Mouse (Mus musculus) embryonic facial prominence, embryonic 15.5 days (tissue): ENCODE measurements around the gene Trim13. TPM values are rescaled to one million over a fixed set of nuclear protein-coding genes. Genes with fewer than 3 reads are reported as not detected.
A peak's percentile ranks its signal among the peaks of the same experiment; 100 is the strongest.
"Not testable (repeated sequence)": the region's sequence is repeated elsewhere in the genome, so short reads cannot be mapped to it uniquely, and the experiment has no call there.

Source experiments
- ATAC-seq: fragments of 200-750 bp; cut with Nextera tagmentation; 2 replicates; pipeline ENCODE4 v1.8.0; 2017; ENCODE audit warnings: low read depth, moderate TSS enrichment; ENCODE audit not compliant: insufficient number of reproducible peaks, low FRiP score, low TSS enrichment
- H3K27ac ChIP-seq: fragments of 300-500 bp; sonication (generic); replicated peaks from 2 replicates; pipeline ENCODE4 v1.5.1; 2015; ENCODE audit warnings: mild to moderate bottlenecking, inconsistent platforms
- H3K27me3 ChIP-seq: fragments of 300-500 bp; sonication (generic); 2 replicates; pipeline ENCODE4 v1.6.1; 2015; ENCODE audit warnings: inconsistent platforms
- H3K36me3 ChIP-seq: fragments of 300-500 bp; sonication (generic); 2 replicates; pipeline ENCODE4 v1.6.1; 2015; ENCODE audit warnings: mild to moderate bottlenecking, inconsistent platforms
- H3K4me1 ChIP-seq: fragments of 300-500 bp; sonication (generic); 2 replicates; pipeline ENCODE4 v1.6.1; 2015; ENCODE audit warnings: inconsistent platforms
- H3K4me2 ChIP-seq: fragments of 300-500 bp; sonication (generic); replicated peaks from 2 replicates; pipeline ENCODE4 v1.6.1; 2015; ENCODE audit warnings: mild to moderate bottlenecking, inconsistent platforms
- H3K4me3 ChIP-seq: fragments of 300-500 bp; sonication (generic); replicated peaks from 2 replicates; pipeline ENCODE4 v1.5.1; 2015; ENCODE audit warnings: mild to moderate bottlenecking, inconsistent platforms
- H3K9ac ChIP-seq: fragments of 300-500 bp; sonication (generic); 2 replicates; pipeline ENCODE4 v1.6.1; 2015; ENCODE audit warnings: inconsistent platforms
- H3K9me3 ChIP-seq: fragments of 300-500 bp; sonication (generic); replicated peaks from 2 replicates; pipeline ENCODE4 v1.6.1; 2016; ENCODE audit warnings: inconsistent platforms
- WGBS: fragments of 180-500 bp; shearing (Covaris S2); methylation state at CpG from one replicate; pipeline ENCODE4 v1.1.7; 2015; 5-methylcytosine and 5-hydroxymethylcytosine counted together
- polyA plus RNA-seq: library from polyadenylated mRNA; unstranded; fragments of >200 nt; fragmentation: Nextera tagmentation; extraction: Ambion mirVana; gene quantifications from 2 replicates; pipeline ENCODE4 v1.2.1, GENCODE M21; 2015

The Trim13 gene
- polyA plus RNA-seq: 20.5 and 21.2 TPM in 2 replicates

DNA sequence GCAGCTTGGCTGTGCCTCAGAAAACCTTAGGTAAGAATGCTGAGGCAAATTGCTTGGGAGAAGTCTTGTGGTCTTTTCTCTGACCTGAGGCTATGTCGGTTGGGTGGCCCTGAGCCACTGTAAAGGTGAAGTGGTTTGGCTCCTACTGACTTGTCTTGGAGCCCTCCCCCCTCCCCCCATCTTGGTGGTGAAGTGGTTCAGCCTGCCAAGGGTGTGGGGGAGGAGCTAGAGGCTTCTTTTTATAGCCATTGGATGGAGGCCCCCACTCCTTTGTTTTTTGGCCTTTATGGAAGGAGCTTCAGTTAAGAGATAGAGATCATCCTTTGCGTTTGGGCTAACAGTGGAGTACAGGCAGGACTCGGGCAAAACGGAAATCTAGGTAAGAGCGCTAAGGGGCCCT lies at the start of gene Trim13:
Trim13 (plus strand) TSS at position 280 of the 400 bp plus-strand sequence.
- H3K27me3 ChIP-seq: no peaks in the 10 kb centered on the region
- H3K4me3 ChIP-seq: peak within 1 kb of the TSS; percentile 78
- no peak for ATAC-seq
- no peak within 1 kb of the TSS for H3K27ac ChIP-seq
- H3K36me3 ChIP-seq: no peaks in the 10 kb centered on the region
- H3K4me1 ChIP-seq: peaks cover 8% of the 10 kb centered on the region
- H3K9me3 ChIP-seq: no peaks in the 10 kb centered on the region
- H3K9ac ChIP-seq: no peak within 1 kb of the TSS
- 51% methylated on average over 5 of the region's 5 CpGs for WGBS
- H3K4me2 ChIP-seq: peak within 1 kb of the TSS; percentile 51

DNA sequence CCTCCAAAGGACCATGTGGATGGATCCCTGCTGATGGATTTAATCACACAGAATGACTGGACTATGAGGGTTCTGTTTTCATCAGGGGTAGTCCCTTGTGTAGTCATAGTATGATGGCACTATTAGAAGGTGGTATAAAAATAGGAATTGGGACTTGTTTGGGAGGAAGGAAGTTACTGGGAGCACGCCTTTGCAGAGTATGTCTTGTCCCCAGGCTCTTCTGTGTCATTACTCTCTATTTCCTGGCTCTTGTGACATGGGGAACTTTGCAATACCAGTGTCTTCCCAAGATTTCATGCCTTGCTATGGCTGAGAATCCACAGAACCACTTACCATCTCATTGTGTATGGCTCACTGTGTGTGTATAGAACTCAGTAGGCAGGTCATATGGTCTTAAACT lies 49.4 kb upstream of the Trim13 start:
- H3K9me3 ChIP-seq: no peaks in the 10 kb centered on the region
- no peaks in the 10 kb centered on the region for H3K27me3 ChIP-seq
- H3K4me3 ChIP-seq: no peak overlapping the region
- no peak overlapping the region for H3K27ac ChIP-seq
- 75% methylated on average over 1 of the region's 1 CpGs for WGBS
- peaks cover 6% of the 10 kb centered on the region; the same call in 1 of the 2 replicates for H3K36me3 ChIP-seq
- no peaks in the 10 kb centered on the region for H3K4me1 ChIP-seq
- no peak overlapping the region for H3K9ac ChIP-seq
- no peak for ATAC-seq
- no peak overlapping the region for H3K4me2 ChIP-seq

DNA sequence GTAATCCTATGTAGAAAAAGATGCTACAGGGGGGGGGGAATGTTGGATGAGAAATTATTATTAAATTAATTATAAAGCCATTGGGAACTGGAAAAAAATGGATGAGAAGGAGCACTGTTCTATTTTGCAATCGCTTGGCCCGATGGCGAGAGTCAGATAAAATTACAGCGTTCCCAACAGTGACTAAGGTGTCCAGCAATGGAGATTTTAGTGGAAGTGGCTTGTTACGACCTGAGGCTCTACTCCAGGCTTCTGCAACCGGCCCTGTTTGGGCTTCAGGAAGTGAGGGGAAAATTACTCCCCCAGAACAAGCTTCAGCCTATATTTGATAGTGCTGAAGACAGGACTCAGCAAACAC lies 42.1 kb upstream of the Trim13 start:
- peaks cover 4% of the 10 kb centered on the region; the same call in 1 of the 2 replicates for H3K4me1 ChIP-seq
- no peaks in the 10 kb centered on the region for H3K9me3 ChIP-seq
- peak overlapping the region; percentile 68 for H3K9ac ChIP-seq
- ATAC-seq: no peak
- no peaks in the 10 kb centered on the region for H3K36me3 ChIP-seq
- H3K27ac ChIP-seq: peak overlapping the region; percentile 86; the same call in 1 of the 2 replicates
- H3K27me3 ChIP-seq: no peaks in the 10 kb centered on the region
- WGBS: 2% methylated on average over 6 of the region's 6 CpGs
- H3K4me3 ChIP-seq: peak overlapping the region; percentile 74
- peak overlapping the region; percentile 91 for H3K4me2 ChIP-seq

DNA sequence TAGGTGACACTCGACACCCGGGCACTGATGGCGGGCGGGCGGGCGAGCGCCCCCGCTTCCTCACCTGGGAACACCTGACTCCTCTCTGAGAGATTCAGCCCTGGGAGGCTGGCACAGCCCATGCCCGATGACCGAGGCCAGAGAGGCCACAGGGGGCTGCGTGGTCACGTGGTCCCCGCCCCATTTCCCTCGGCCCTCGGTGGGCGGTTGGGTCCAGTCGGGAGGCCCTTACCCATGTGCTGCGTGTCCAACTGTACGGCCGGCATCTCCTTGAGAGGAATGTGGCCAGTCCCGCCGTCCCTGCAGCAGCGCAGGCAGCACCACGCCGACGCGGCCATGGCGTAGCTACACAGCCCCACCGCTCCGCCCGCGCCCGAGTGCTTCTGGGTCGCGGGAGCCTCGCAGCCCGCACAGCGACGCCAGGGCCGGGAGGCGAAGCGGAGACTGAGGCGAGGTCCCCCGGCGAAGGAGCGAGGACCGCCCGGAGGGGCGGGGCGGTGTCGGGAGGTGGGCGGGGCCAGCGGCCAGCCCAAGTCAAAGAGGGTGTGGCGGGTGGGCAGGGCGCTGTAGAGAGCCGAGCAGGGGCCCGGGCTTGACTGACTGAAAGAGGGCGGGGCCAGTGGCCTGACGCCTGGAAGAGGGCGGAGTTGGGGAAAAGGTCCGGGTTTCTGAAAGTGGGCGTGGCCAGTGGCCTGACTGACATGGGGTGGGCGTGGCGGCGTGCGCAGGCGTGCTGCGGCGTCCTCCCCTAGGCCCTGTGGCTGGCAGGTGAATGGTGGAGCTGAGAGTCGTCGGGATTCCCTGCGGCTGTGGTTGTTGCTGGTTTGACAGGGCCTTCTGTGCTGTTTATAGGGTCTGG lies 41.5 kb upstream of the Trim13 start, which contains the start of gene Spryd7:
Spryd7 (minus strand) TSS at position 598 of the 859 bp plus-strand sequence.
- Histone ChIP-seq H3K27me3 (no peaks in the 10 kb centered on the region), H3K9ac (peak within 1 kb of the TSS; percentile 68), H3K9me3 (no peaks in the 10 kb centered on the region), H3K36me3 (no peaks in the 10 kb centered on the region), H3K27ac (peak within 1 kb of the TSS; percentile 86), H3K4me3 (peak within 1 kb of the TSS; percentile 74), H3K4me1 (peaks cover 4% of the 10 kb centered on the region; the same call in 1 of the 2 replicates), H3K4me2 (peak within 1 kb of the TSS; percentile 91)
- WGBS: under 1% methylated on average over 72 of the region's 72 CpGs
- ATAC-seq: peak; percentile 99

DNA sequence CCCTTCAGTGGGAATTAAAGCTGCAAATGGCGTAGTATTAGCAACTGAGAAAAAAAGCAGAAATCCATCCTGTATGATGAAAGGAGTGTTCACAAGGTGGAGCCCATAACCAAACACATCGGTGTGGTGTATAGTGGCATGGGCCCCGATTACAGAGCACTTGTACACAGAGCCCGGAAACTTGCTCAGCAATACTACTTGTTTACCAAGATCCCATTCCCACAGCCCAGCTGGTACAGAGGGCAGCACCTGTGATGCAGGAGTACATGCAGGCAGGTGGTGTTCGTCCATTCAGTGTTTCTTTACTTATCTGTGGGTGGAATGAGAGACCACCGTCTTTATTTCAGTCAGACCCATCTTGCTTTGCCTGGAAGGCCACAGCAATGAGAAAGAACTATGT lies 39.1 kb upstream of the Trim13 start:
- 77% methylated on average over 6 of the region's 6 CpGs for WGBS
- Histone ChIP-seq H3K4me1 (peaks cover 4% of the 10 kb centered on the region; the same call in 1 of the 2 replicates), H3K4me3 (no peak overlapping the region), H3K36me3 (no peaks in the 10 kb centered on the region), H3K27me3 (no peaks in the 10 kb centered on the region), H3K9me3 (no peaks in the 10 kb centered on the region), H3K27ac (no peak overlapping the region), H3K4me2 (no peak overlapping the region), H3K9ac (no peak overlapping the region)
- ATAC-seq: no peak

DNA sequence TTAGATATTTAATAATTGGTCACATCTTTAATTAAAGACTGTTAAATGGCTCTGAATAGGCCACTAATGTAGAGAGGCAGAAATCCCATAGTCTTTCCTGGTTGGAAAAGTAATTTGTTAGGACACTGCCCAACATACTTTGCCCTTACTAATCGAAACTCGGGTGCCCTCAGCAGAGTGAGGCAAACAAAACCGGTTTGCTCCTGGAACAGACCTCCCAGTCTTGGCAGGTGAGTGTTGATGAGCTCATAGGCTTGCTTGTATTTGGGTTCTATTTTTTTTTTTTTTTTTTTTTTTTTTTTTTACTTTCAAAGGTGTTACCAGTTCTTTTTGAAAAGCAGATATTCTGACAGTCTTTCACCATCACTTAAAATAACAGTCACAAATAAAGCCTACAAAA lies 38.2 kb upstream of the Trim13 start:
- Histone ChIP-seq H3K9ac (no peak overlapping the region), H3K9me3 (no peaks in the 10 kb centered on the region), H3K4me3 (no peak overlapping the region), H3K4me2 (no peak overlapping the region), H3K4me1 (peaks cover 4% of the 10 kb centered on the region; the same call in 1 of the 2 replicates), H3K36me3 (no peaks in the 10 kb centered on the region), H3K27me3 (no peaks in the 10 kb centered on the region), H3K27ac (no peak overlapping the region)
- ATAC-seq: no peak
- WGBS: 60% methylated on average over 3 of the region's 3 CpGs

DNA sequence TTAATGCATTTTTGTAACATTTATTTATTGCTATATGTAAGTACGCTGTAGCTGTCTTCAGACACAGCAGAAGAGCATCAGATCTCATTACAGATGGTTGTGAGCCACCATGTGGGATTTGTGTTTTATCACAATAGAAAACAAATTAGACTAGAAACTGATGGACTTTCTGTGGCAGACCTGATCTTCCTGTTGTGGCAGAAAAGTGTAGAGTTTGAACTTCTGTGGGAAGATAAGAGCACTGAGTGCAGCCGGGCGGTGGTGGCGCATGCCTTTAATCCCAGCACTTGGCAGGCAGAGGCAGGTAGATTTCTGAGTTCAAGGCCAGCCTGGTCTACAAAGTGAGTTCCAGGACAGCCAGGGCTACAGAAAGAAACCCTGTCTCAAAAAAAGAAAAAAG lies 31.8 kb upstream of the Trim13 start:
- not testable (repeated sequence) for H3K9me3 ChIP-seq, H3K4me1 ChIP-seq, H3K27me3 ChIP-seq, H3K4me3 ChIP-seq, H3K9ac ChIP-seq, ATAC-seq, H3K4me2 ChIP-seq, H3K36me3 ChIP-seq, H3K27ac ChIP-seq
- WGBS: 88% methylated on average over 4 of the region's 4 CpGs

DNA sequence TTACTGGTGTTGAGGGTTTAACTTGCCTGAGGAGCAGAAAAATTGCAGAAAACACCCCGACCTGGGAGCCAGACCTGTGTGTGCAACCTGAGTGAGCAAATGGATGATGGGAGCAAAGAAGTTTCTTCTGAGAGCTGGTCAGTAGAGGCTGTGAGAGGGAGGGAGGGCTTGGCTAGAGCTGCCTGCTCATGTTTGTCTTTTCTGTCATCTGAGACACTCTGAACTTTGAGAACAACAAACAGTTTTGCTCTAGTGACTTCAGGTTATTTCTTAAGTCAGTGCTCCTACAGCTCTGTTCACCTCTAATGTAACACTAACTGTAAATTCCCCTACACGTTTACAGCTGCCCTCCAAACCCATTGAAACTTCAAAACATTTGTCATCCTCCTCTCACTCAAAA lies 28.7 kb upstream of the Trim13 start:
- H3K9me3 ChIP-seq: no peaks in the 10 kb centered on the region
- 53% methylated on average over 2 of the region's 2 CpGs for WGBS
- H3K36me3 ChIP-seq: no peaks in the 10 kb centered on the region
- no peak overlapping the region for H3K4me3 ChIP-seq
- no peak overlapping the region for H3K9ac ChIP-seq
- no peaks in the 10 kb centered on the region for H3K27me3 ChIP-seq
- H3K27ac ChIP-seq: no peak overlapping the region
- no peak overlapping the region for H3K4me2 ChIP-seq
- no peaks in the 10 kb centered on the region for H3K4me1 ChIP-seq
- ATAC-seq: no peak

DNA sequence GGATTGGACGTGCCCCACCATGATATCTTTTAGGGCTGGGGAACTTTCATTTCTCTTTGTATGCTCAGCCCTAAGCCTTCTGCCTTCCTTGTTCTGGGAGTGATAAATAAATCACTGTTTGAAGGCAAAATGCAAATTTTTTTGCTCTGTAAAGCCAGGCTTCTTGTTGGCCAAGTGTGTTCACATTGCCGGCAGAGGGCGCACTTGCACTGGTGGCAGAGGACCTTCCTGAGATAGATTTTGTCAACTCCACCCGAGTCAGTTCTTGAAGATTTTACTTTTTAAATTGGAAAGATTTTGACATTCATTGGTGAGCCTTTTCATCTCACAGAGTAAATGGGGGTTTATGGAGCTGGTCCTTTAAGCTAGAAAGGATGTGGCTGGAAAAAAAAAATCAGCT lies 26.7 kb upstream of the Trim13 start:
- Histone ChIP-seq H3K4me1 (no peaks in the 10 kb centered on the region), H3K9ac (no peak overlapping the region), H3K4me2 (no peak overlapping the region), H3K4me3 (no peak overlapping the region), H3K27ac (no peak overlapping the region), H3K9me3 (no peaks in the 10 kb centered on the region), H3K27me3 (no peaks in the 10 kb centered on the region), H3K36me3 (no peaks in the 10 kb centered on the region)
- 14% methylated on average over 4 of the region's 4 CpGs for WGBS
- no peak for ATAC-seq

DNA sequence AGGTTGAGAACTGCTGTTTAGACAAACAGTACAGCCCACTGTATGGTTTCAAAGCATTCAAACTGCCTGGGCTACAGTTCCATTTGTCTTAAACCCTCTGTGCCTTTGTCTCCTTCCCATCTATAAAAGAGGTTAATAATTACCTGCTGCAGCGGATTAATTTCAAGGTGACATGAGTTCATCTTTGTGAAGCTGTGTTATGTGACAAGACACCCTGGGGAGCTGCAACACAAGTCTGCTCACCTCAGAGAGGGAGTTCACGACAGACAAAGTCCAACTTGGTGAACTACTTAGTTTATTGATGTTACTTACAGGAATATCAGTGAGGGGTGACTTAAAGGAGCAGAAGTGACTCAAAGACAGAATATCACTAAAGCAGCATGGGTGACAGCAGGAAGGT lies 25.9 kb upstream of the Trim13 start:
- WGBS: 73% methylated on average over 2 of the region's 2 CpGs
- Histone ChIP-seq H3K27ac (no peak overlapping the region), H3K9me3 (no peaks in the 10 kb centered on the region), H3K4me1 (no peaks in the 10 kb centered on the region), H3K36me3 (no peaks in the 10 kb centered on the region), H3K4me2 (no peak overlapping the region), H3K4me3 (no peak overlapping the region), H3K27me3 (no peaks in the 10 kb centered on the region), H3K9ac (no peak overlapping the region)
- no peak for ATAC-seq

DNA sequence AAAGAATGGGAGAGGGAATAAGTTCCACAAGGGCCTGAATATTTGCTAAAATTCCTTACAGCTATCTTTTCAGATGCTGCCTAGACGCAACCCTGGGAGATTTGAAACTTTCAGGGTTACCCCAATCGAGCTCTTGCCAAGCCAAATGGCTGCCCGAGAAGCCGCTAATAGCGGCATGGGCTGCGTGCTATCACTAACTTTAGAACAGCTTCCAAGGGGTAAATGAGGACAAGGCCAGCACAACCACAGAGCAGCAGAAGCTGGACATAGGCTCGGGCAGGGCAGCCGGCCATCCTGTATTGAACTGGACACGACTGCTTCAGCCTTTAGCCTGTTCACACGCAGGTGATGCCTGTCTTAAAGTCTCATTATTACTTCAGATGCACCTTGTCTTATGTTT lies 23.0 kb upstream of the Trim13 start:
- no peaks in the 10 kb centered on the region for H3K36me3 ChIP-seq
- WGBS: 87% methylated on average over 10 of the region's 10 CpGs

DNA sequence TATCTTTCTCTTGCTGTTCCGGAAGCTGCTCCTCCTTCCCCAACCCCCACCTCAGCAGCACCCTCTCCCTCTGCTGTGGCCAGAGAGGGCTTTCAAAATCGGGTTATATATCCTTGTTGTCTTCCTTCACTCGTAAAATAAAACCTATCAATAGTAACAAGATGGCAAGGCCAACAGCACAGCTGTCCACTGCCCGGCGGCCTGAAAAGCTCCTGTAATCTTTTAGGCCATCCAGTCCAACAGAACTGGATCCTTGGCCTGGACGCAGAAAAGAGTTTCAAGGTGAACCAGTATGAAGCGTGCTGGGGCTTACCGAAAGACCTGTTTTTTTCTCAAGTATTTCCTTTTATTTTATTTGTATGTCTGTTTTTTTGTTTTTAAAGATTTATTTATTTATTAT lies 22.1 kb upstream of the Trim13 start:
- Histone ChIP-seq H3K9me3 (no peaks in the 10 kb centered on the region), H3K27ac (no peak overlapping the region), H3K36me3 (no peaks in the 10 kb centered on the region), H3K4me3 (no peak overlapping the region), H3K4me2 (no peak overlapping the region), H3K4me1 (no peaks in the 10 kb centered on the region), H3K27me3 (no peaks in the 10 kb centered on the region), H3K9ac (no peak overlapping the region)
- 87% methylated on average over 8 of the region's 8 CpGs for WGBS
- no peak for ATAC-seq

More for the DNA sequence above, 23.0 kb upstream of the Trim13 start:
- Histone ChIP-seq H3K27ac (no peak overlapping the region), H3K4me3 (no peak overlapping the region), H3K9me3 (no peaks in the 10 kb centered on the region), H3K4me2 (no peak overlapping the region), H3K4me1 (no peaks in the 10 kb centered on the region), H3K9ac (no peak overlapping the region), H3K27me3 (no peaks in the 10 kb centered on the region)
- ATAC-seq: no peak
